Mouse (Mus musculus) gastrocnemius, postnatal 4 days (tissue): ENCODE measurements at regions not wholly inside any gene's neighbourhood (a gene's known extent, or its start where the extent isn't known, plus 50 kb on each side); places are given as distances from the start of the nearest gene placed in this dataset.
"Not testable (repeated sequence)": the region's sequence is repeated elsewhere in the genome, so short reads cannot be mapped to it uniquely, and the experiment has no call there.

Experiments
- DNase-seq, 2 experiments: peaks; one replicate each; pipeline ENCODE4 v3.0.0; 2021 to 2022; ENCODE audit warnings: low spot score in 2 of 2, mixed read lengths in 2 of 2

GRCm38 (mm10) chr16:25478300-25478699, 191.7 kb downstream of the Tprg start:
- no peak for DNase-seq

GRCm38 (mm10) chr16:25483831-25484254, 197.2 kb downstream of the Tprg start:
- DNase-seq = no peak

- no peak for DNase-seq
Observed at GRCm38 (mm10) chr16:25485007-25485406, 198.4 kb downstream of the Tprg start.

- no peak for DNase-seq
Observed at GRCm38 (mm10) chr16:25486477-25487094, 197.0 kb upstream of the Trp63 start.

GRCm38 (mm10) chr16:25490847-25491246, 192.7 kb upstream of the Trp63 start:
- no peak for DNase-seq

GRCm38 (mm10) chr16:25494153-25494552, 189.4 kb upstream of the Trp63 start:
- DNase-seq = no peak

- DNase-seq = no peak
Observed at GRCm38 (mm10) chr16:25495586-25496196, 187.9 kb upstream of the Trp63 start.

GRCm38 (mm10) chr16:25504829-25505228, 178.7 kb upstream of the Trp63 start:
- DNase-seq = no peak

- no peak for DNase-seq
Observed at GRCm38 (mm10) chr16:25517114-25517868, 166.3 kb upstream of the Trp63 start.

- not testable (repeated sequence) for DNase-seq
Observed at GRCm38 (mm10) chr16:25523141-25523540, 160.4 kb upstream of the Trp63 start.

- no peak for DNase-seq
Observed at GRCm38 (mm10) chr16:25523621-25524020, 159.9 kb upstream of the Trp63 start.

GRCm38 (mm10) chr16:25527850-25528249, 155.7 kb upstream of the Trp63 start:
- no peak for DNase-seq

GRCm38 (mm10) chr16:25528313-25528712, 155.2 kb upstream of the Trp63 start:
- DNase-seq = no peak

- DNase-seq = no peak
Observed at GRCm38 (mm10) chr16:25529681-25530080, 153.9 kb upstream of the Trp63 start.

- no peak for DNase-seq
Observed at GRCm38 (mm10) chr16:25531761-25532336, 151.7 kb upstream of the Trp63 start.

- DNase-seq = no peak
Observed at GRCm38 (mm10) chr16:25532519-25533205, 150.9 kb upstream of the Trp63 start.

- DNase-seq = peak; percentile 44 to 76
Observed at GRCm38 (mm10) chr16:25533206-25533580, 150.4 kb upstream of the Trp63 start.

- DNase-seq = no peak
Observed at GRCm38 (mm10) chr16:25536550-25536949, 147.0 kb upstream of the Trp63 start.

GRCm38 (mm10) chr16:25549542-25550110, 133.9 kb upstream of the Trp63 start:
- no peak for DNase-seq

- DNase-seq = no peak
Observed at GRCm38 (mm10) chr16:25557181-25557580, 126.4 kb upstream of the Trp63 start.

GRCm38 (mm10) chr16:25580216-25580615, 103.3 kb upstream of the Trp63 start:
- no peak for DNase-seq
